Mouse (Mus musculus): ENCODE data around the gene Cd276. TPM values are rescaled to one million over a fixed set of nuclear protein-coding genes. Genes with fewer than 3 reads are reported as not detected.

Gene Cd276
- polyA plus RNA-seq, 1 experiment from 2014 or later, result 32.2 TPM

DNA sequence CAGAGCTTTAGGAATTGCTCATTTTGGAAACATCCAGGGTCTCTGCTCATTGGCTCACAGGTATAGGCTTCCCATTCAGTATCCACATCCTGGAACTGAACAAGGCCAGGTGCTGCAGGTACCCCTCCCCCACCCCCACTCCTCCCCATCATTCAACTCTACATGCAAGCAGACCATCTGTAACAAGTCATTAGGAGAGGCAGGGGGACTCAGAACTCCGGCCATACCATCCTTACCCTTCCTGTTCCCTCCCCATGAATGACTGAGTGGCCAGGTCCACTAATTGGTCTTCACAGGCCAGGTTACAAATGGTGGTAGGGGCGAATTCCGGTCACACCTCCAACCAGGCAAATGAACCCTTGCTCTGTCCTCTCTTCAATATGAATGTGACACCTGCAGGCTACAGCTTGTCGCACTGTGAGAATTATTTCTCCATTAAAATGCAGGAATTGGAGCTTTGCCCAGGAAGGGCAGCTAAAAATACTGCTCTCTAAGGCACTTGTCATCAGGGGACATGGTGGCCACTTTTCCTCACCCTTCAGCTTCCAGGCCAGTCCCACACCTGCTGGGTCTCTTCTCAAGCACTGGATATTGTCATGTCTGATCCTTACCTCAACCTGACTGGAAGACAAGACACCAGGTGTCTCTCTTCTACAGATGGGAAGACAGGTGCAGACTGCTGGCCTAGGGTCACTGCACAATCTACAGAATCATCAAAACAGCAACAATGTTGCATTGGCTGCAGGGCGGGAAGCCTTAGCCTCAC lies 34.2 kb downstream of the Cd276 start:
- no peak overlapping the region for H3K4me3 ChIP-seq
- H3K27ac ChIP-seq, result no peak overlapping the region
- peaks cover 21% of the 10 kb centered on the region for H3K4me1 ChIP-seq (replicated peaks)
- H3K27me3 ChIP-seq (ENCODE audit: insufficient read depth, poor library complexity, severe bottlenecking), result no peaks in the 10 kb centered on the region
- no peaks in the 10 kb centered on the region for H3K9me3 ChIP-seq
- 83% methylated on average over 5 of the region's 5 CpGs for WGBS
- H3K36me3 ChIP-seq, result peaks cover 11% of the 10 kb centered on the region; the same call in 1 of the 2 replicates
- DNase-seq (ENCODE audit: low spot score), result no peak

DNA sequence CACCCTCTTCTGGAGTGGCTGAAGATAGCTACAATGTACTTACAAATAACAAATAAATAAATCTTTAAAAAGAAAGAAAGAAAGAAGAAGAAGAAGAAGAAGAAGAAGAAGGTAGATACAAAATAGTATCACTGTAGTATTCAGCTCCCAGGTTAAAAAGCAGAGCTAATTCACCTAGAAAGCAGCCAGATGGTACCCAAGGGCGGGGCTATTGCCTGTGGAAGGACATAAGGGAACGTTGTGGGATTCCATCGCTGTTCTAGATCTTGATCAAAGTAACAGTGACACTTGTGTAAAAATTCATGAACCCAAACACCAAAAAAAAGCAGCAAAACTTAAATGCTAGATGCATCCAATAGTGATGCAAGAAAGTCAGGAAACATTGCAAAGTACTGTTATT lies 35.3 kb downstream of the Cd276 start:
- no peak for DNase-seq (ENCODE audit: low spot score)

DNA sequence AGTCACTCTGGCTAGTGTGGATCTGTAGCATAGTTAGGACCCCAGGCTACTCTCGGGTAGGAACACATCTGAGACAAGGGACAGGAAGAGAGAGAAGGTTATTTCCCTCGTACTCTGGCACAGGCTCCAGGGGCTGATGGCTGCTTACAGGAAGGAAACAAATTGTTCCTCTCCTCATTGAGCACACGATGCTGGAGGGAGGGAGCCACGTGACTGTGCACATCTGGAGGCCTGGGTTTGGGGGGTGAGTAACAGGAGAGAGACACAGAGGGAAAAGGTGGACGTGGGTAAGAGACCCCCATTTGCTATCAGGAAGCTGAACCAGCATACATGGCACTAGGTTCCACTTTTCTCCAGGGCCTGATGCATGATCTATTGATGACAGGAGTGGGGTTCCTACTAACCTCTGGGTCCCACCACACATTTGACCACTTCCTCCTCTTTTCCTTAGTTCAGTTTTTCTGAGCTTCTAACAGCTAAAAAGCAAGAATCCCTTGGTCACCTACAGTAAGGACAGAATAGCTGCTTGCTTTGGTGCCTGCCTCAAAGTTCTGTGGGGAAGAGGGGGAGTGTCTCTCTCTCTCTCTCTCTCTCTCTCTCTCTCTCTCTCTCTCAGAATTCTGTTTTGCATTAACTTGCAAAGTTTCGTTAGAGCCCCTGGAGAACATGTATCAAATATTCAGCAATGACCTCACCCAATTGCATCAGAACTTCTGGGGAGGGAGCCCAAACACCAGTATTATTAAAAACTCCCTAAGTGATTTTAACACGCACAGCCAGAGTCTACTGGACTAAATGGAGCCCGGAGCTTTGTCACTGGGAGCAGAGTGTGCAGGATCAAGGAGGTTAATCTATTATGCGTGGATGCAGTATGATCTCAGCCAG lies 37.1 kb downstream of the Cd276 start:
- Histone ChIP-seq H3K27ac (no peak overlapping the region), H3K36me3 (no peaks in the 10 kb centered on the region), H3K4me3 (no peak overlapping the region), H3K4me1 (replicated peaks) (peaks cover 26% of the 10 kb centered on the region; the same call in 1 of the 2 replicates), H3K9me3 (no peaks in the 10 kb centered on the region), H3K27me3 (ENCODE audit: insufficient read depth, poor library complexity, severe bottlenecking) (no peaks in the 10 kb centered on the region)
- DNase-seq (ENCODE audit: low spot score), result no peak
- 57% methylated on average over 9 of the region's 9 CpGs for WGBS

More for the DNA sequence above, 35.3 kb downstream of the Cd276 start:
- H3K4me3 ChIP-seq, result no peak overlapping the region
- no peaks in the 10 kb centered on the region for H3K9me3 ChIP-seq
- H3K36me3 ChIP-seq, result peaks cover 7% of the 10 kb centered on the region; the same call in 1 of the 2 replicates
- H3K27me3 ChIP-seq (ENCODE audit: insufficient read depth, poor library complexity, severe bottlenecking), result no peaks in the 10 kb centered on the region
- H3K27ac ChIP-seq, result no peak overlapping the region
- 80% methylated on average over 3 of the region's 3 CpGs for WGBS
- H3K4me1 ChIP-seq (replicated peaks), result peaks cover 18% of the 10 kb centered on the region; the same call in 1 of the 2 replicates

- H3K4me1 ChIP-seq (replicated peaks), result peaks cover 26% of the 10 kb centered on the region; the same call in 1 of the 2 replicates
- WGBS, result 80% methylated on average over 3 of the region's 3 CpGs
- no peak overlapping the region for H3K27ac ChIP-seq
- no peak overlapping the region for H3K4me3 ChIP-seq
- H3K27me3 ChIP-seq (ENCODE audit: insufficient read depth, poor library complexity, severe bottlenecking), result no peaks in the 10 kb centered on the region
- H3K9me3 ChIP-seq, result no peaks in the 10 kb centered on the region
- no peak for DNase-seq (ENCODE audit: low spot score)
- no peaks in the 10 kb centered on the region for H3K36me3 ChIP-seq
Measured at GRCm38 (mm10) chr9:58516480-58516879, 38.8 kb downstream of the Cd276 start.

- Histone ChIP-seq H3K9me3 (no peaks in the 10 kb centered on the region), H3K4me3 (no peak overlapping the region), H3K27me3 (ENCODE audit: insufficient read depth, poor library complexity, severe bottlenecking) (no peaks in the 10 kb centered on the region), H3K27ac (no peak overlapping the region), H3K36me3 (no peaks in the 10 kb centered on the region), H3K4me1 (replicated peaks) (peaks cover 21% of the 10 kb centered on the region; the same call in 1 of the 2 replicates)
- WGBS, result 72% methylated on average over 5 of the region's 5 CpGs
- DNase-seq (ENCODE audit: low spot score), result no peak
Measured at GRCm38 (mm10) chr9:58513749-58514148, 41.5 kb downstream of the Cd276 start.

DNA sequence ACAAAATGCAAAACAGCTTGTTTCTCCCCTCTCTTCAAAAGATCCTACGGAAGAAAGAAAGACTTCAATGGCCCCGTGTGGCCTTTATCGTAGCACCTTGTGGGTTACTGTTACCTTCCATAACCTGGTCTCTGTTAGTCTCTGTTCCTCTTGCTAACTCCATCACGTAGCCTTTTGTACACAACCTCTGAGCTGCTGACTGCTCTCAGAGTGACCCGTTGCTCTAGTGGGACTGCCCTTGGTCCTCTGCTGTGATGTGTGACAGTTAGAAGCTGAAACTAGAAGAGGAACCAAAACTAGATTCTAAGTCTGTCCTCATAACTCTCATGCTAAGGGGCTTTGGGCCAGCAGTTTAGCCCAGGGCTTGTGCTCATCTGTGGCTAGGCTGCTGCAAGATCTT lies 44.8 kb downstream of the Cd276 start:
- no peak overlapping the region for H3K27ac ChIP-seq
- H3K27me3 ChIP-seq (ENCODE audit: insufficient read depth, poor library complexity, severe bottlenecking), result no peaks in the 10 kb centered on the region
- no peaks in the 10 kb centered on the region for H3K36me3 ChIP-seq
- peaks cover 18% of the 10 kb centered on the region; the same call in 1 of the 2 replicates for H3K4me1 ChIP-seq (replicated peaks)
- WGBS, result 88% methylated on average over 5 of the region's 5 CpGs
- no peak overlapping the region for H3K4me3 ChIP-seq
- no peak for DNase-seq (ENCODE audit: low spot score)
- 0 out of 2 replicates have a peak, but pooled peaks cover 2% of the 10 kb centered on the region for H3K9me3 ChIP-seq

DNA sequence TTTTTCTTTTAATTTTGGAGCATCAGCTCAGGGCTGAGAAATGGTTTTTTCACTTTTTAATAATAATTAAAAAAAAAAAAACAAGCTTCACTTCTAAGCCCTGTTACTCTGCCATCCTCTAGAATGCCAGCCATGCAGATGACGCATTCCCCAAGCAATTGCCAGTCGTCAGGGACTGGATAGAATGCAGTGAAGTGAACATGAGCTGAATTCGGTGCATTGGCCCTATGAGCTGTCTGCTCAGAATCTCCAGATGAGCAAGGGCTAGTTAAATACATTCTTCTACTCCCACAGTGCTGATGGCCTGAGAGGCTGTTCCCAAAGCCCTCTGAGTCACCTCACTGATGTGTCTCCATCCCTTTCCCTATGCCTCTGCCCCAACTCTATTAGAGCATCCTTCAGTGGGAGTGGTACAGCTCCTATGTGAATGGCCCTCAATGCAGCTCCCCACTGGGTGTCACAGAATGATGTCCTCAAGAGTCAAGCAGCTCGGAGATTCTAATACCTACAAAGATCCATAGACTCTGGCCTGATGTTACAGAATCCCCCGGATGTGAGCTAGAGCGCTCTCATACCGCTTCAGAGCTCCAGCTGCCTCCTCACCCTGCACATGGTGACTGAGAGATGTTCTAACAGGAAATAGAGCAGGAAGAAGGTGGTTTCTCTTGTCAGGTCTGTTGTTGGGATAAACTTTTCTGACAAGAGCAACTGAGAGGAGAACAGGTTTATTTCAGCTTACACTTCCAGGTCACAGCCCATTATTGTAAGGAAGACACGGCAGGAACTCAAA lies 47.8 kb downstream of the Cd276 start:
- Histone ChIP-seq H3K4me3 (no peak overlapping the region), H3K27ac (no peak overlapping the region), H3K4me1 (replicated peaks) (0 out of 2 replicates have a peak, but pooled peaks cover 5% of the 10 kb centered on the region), H3K9me3 (0 out of 2 replicates have a peak, but pooled peaks cover 2% of the 10 kb centered on the region), H3K27me3 (ENCODE audit: insufficient read depth, poor library complexity, severe bottlenecking) (no peaks in the 10 kb centered on the region), H3K36me3 (no peaks in the 10 kb centered on the region)
- DNase-seq (ENCODE audit: low spot score), result no peak
- WGBS, result 79% methylated on average over 8 of the region's 8 CpGs

DNA sequence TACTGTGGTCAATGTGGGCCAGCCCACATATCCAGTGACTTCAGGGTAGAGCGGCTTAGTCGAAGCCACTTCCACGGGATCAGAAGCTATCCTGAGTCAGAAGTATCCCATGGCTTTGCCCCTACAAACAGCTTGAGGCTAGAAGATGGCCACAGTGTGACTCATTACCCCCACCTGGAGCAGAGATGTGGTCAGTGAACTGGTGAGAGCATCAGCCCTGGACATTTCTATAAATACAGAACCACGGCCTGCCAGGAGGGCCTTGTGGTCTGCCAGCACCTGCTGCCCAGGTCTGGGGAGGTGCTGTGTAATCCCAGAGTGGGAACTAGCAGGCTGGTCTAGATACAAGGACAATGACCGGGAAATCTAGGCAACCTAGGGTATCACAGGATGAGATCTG lies 54.3 kb downstream of the Cd276 start:
- no peak for DNase-seq (ENCODE audit: low spot score)
- Histone ChIP-seq H3K9me3 (no peaks in the 10 kb centered on the region), H3K27me3 (ENCODE audit: insufficient read depth, poor library complexity, severe bottlenecking) (no peaks in the 10 kb centered on the region), H3K36me3 (no peaks in the 10 kb centered on the region), H3K4me3 (no peak overlapping the region), H3K4me1 (replicated peaks) (peaks cover 8% of the 10 kb centered on the region; the same call in 1 of the 2 replicates), H3K27ac (no peak overlapping the region)
- 87% methylated on average over 5 of the region's 5 CpGs for WGBS

- Histone ChIP-seq H3K27me3 (ENCODE audit: insufficient read depth, poor library complexity, severe bottlenecking) (peaks cover under 1% of the 10 kb centered on the region; the same call in 1 of the 2 replicates), H3K9me3 (no peaks in the 10 kb centered on the region), H3K4me3 (no peak overlapping the region), H3K4me1 (replicated peaks) (peaks cover 3% of the 10 kb centered on the region; the same call in 1 of the 2 replicates), H3K27ac (no peak overlapping the region), H3K36me3 (no peaks in the 10 kb centered on the region)
- DNase-seq (ENCODE audit: low spot score), result no peak
- WGBS, result 66% methylated on average over 4 of the region's 4 CpGs
Measured at GRCm38 (mm10) chr9:58497942-58498341, 57.3 kb downstream of the Cd276 start.

GRCm38 (mm10) chr9:58496470-58497182 lies 58.6 kb downstream of the Cd276 start:
- Histone ChIP-seq H3K27ac (no peak overlapping the region), H3K36me3 (no peaks in the 10 kb centered on the region), H3K4me1 (replicated peaks) (peaks cover 3% of the 10 kb centered on the region; the same call in 1 of the 2 replicates), H3K4me3 (no peak overlapping the region), H3K27me3 (ENCODE audit: insufficient read depth, poor library complexity, severe bottlenecking) (peaks cover 10% of the 10 kb centered on the region; the same call in 1 of the 2 replicates), H3K9me3 (no peaks in the 10 kb centered on the region)
- no peak for DNase-seq (ENCODE audit: low spot score)
- 31% methylated on average over 4 of the region's 4 CpGs for WGBS

DNA sequence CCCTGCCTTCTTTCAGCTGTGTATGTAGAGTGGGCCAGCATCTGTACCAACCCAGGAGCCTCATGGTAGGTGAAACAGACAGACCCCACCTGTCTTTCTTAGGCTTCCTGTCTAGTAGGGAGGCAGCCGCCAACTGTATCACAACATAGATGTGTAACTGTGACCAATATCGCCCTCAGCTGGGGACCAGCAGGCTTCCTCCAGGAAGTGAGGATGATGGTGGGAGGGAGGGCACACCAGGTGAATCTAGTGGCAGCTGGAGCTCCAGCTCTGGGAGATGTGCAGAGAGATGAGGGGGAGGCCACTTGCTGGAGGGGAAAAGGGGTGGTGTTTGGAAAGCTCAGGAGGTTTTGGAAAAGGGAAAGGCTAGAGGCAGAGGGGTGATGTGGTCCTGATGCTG lies 60.2 kb downstream of the Cd276 start:
- DNase-seq (ENCODE audit: low spot score), result no peak
- H3K36me3 ChIP-seq, result no peaks in the 10 kb centered on the region
- peaks cover 26% of the 10 kb centered on the region for H3K27me3 ChIP-seq (ENCODE audit: insufficient read depth, poor library complexity, severe bottlenecking)
- no peaks in the 10 kb centered on the region for H3K9me3 ChIP-seq
- 63% methylated on average over 2 of the region's 2 CpGs for WGBS
- no peak overlapping the region for H3K4me3 ChIP-seq
- H3K27ac ChIP-seq, result no peak overlapping the region
- peaks cover 12% of the 10 kb centered on the region for H3K4me1 ChIP-seq (replicated peaks)

DNA sequence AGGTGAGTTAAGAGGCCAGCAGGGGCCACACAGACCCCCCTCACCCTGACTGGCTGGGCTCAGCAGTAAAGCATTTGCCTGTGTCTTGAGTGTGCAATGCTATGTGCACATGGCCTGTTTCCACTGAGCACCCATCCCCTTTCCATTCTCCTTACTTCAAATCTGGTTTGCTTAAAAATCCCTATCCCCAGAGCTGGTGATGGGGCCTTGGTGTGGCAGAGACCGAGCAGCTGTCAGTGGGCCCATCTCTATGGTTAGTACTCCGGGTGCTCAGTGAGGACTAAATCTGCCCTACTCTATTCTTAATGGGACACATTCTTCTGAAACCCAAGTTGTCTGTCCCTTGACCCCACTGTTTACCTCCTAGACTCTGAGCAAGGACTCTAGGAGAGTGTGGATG lies 64.8 kb downstream of the Cd276 start:
- Histone ChIP-seq H3K9me3 (no peaks in the 10 kb centered on the region), H3K36me3 (no peaks in the 10 kb centered on the region), H3K27me3 (ENCODE audit: insufficient read depth, poor library complexity, severe bottlenecking) (peaks cover 67% of the 10 kb centered on the region), H3K4me3 (peak overlapping the region; percentile 77; the same call in 1 of the 2 replicates), H3K27ac (no peak overlapping the region), H3K4me1 (replicated peaks) (peaks cover 35% of the 10 kb centered on the region)
- WGBS, result 60% methylated on average over 2 of the region's 2 CpGs
- no peak for DNase-seq (ENCODE audit: low spot score)

All from hindbrain, embryonic 10.5 days (tissue).